25 mouse cellular contexts compared by ENCODE assay signal in genomic region chr13:93384481-93384880, GRCm38 (mm10).
DNase-seq lines count a peak whose midpoint lies in the region; ATAC-seq and TF ChIP-seq lines count a peak whose summit lies in the region.
"Had no signal": no experiment of that assay in that cellular context is flagged by ENCODE, and none has a peak within 500 bp of the region (broad histone marks: within the 10 kb centered on the region; RNA-seq: fewer than 3 reads in every experiment).

No protein-coding gene starts in this region.

- WGBS in liver, embryonic 13.5 days (ENCODE audit: insufficient replicate concordance), result 61% methylated on average over 1 of the region's 1 CpGs
- WGBS in liver, postnatal 0 days (ENCODE audit: insufficient replicate concordance), result 87% methylated on average over 1 of the region's 1 CpGs
- 79% methylated on average over 1 of the region's 1 CpGs for WGBS in liver, embryonic 15.5 days (ENCODE audit: insufficient replicate concordance)

- no peak for DNase-seq in liver, embryonic 13.5 days
- no peak for DNase-seq in liver, postnatal 0 days
- DNase-seq in retina, postnatal 1 day, result peak; percentile 46
- DNase-seq in retina, embryonic 14.5 days (ENCODE audit: low spot score), result no peak
- DNase-seq in cerebellum, adult 11 months, result no peak
- no peak for DNase-seq in heart, postnatal 14 days
- DNase-seq: adrenal gland, adult 8-10 months; adrenal gland, postnatal 14 days; adrenal gland, postnatal 36 days; cerebellum, adult 18-20 months; cerebellum, adult 8-10 months; cerebellum, adult 9-11 months; cerebellum, postnatal 14 days; cerebellum, postnatal 36 days; embryo, embryonic 11 days had no signal

- no peaks in the 10 kb centered on the region for H3K36me3 ChIP-seq in liver, embryonic 13.5 days
- no peaks in the 10 kb centered on the region for H3K36me3 ChIP-seq in liver, postnatal 0 days (replicated peaks; ENCODE audit: insufficient read depth, low read length)
- no peaks in the 10 kb centered on the region for H3K36me3 ChIP-seq in liver, embryonic 15.5 days (replicated peaks)
- H3K36me3 ChIP-seq: embryonic facial prominence, embryonic 13.5 days; embryonic facial prominence, embryonic 15.5 days; forebrain, embryonic 10.5 days; forebrain, embryonic 12.5 days had no signal

- H3K4me2 ChIP-seq in liver, embryonic 13.5 days, result no peak overlapping the region
- no peak overlapping the region for H3K4me2 ChIP-seq in liver, postnatal 0 days (ENCODE audit: low read depth, low read length)
- H3K4me2 ChIP-seq in liver, embryonic 15.5 days, result no peak overlapping the region
- H3K4me2 ChIP-seq: embryonic facial prominence, embryonic 13.5 days; embryonic facial prominence, embryonic 15.5 days; forebrain, embryonic 12.5 days had no signal

- no peak overlapping the region for H3K4me3 ChIP-seq in liver, embryonic 13.5 days (replicated peaks)
- H3K4me3 ChIP-seq in liver, postnatal 0 days (ENCODE audit: low read depth, low read length), result no peak overlapping the region
- H3K4me3 ChIP-seq in liver, embryonic 15.5 days (replicated peaks), result no peak overlapping the region
- H3K4me3 ChIP-seq: embryonic facial prominence, embryonic 13.5 days; embryonic facial prominence, embryonic 15.5 days; erythroblast, embryonic 14.5 days; forebrain, embryonic 10.5 days; forebrain, embryonic 12.5 days had no signal

- TF ChIP-seq CTCF in liver, postnatal 0 days (IDR thresholded peaks at IDR 0.05; ENCODE audit: low read depth), result no peak

- TF ChIP-seq EP300 in liver, postnatal 0 days (IDR thresholded peaks at IDR 0.05; ENCODE audit: low read depth), result no peak

- intact Hi-C loops in heart, postnatal 14 days (cut with DNase I), result no loop called here

- H3K9me3 ChIP-seq in liver, embryonic 13.5 days (replicated peaks), result no peaks in the 10 kb centered on the region
- H3K9me3 ChIP-seq in liver, postnatal 0 days (ENCODE audit: low read length), result no peaks in the 10 kb centered on the region
- H3K9me3 ChIP-seq in liver, embryonic 15.5 days (replicated peaks), result no peaks in the 10 kb centered on the region
- H3K9me3 ChIP-seq: embryonic facial prominence, embryonic 13.5 days; embryonic facial prominence, embryonic 15.5 days; forebrain, embryonic 10.5 days; forebrain, embryonic 12.5 days had no signal

- ATAC-seq in liver, embryonic 13.5 days (ENCODE audit: low read depth), result no peak
- ATAC-seq in liver, postnatal 0 days, result no peak
- ATAC-seq in liver, embryonic 15.5 days (ENCODE audit: insufficient read depth), result no peak
- ATAC-seq: activated CD4-positive, CD25-positive, alpha-beta regulatory T cell, adult 4 months; forebrain, embryonic 14.5 days; forebrain, embryonic 16.5 days; Patski had no signal

- no peak overlapping the region; the same call in 1 of the 2 replicates for H3K9ac ChIP-seq in liver, embryonic 13.5 days
- H3K9ac ChIP-seq in liver, postnatal 0 days (replicated peaks), result no peak overlapping the region
- H3K9ac ChIP-seq in liver, embryonic 15.5 days, result no peak overlapping the region
- H3K9ac ChIP-seq: embryonic facial prominence, embryonic 13.5 days; embryonic facial prominence, embryonic 15.5 days; forebrain, embryonic 12.5 days had no signal

- peak overlapping the region; percentile 93 for H3K27ac ChIP-seq in liver, embryonic 13.5 days
- H3K27ac ChIP-seq in liver, postnatal 0 days (ENCODE audit: low read depth), result no peak overlapping the region; the same call in 1 of the 2 replicates
- peak overlapping the region; percentile 88 for H3K27ac ChIP-seq in liver, embryonic 15.5 days (replicated peaks)
- H3K27ac ChIP-seq: embryonic facial prominence, embryonic 13.5 days; embryonic facial prominence, embryonic 15.5 days; forebrain, embryonic 10.5 days; forebrain, embryonic 12.5 days had no signal

- no peaks in the 10 kb centered on the region for H3K27me3 ChIP-seq in liver, embryonic 13.5 days
- no peaks in the 10 kb centered on the region for H3K27me3 ChIP-seq in liver, postnatal 0 days (ENCODE audit: insufficient read depth, low read length)
- no peaks in the 10 kb centered on the region for H3K27me3 ChIP-seq in liver, embryonic 15.5 days
- H3K27me3 ChIP-seq: embryonic facial prominence, embryonic 13.5 days; embryonic facial prominence, embryonic 15.5 days; forebrain, embryonic 12.5 days; Patski had no signal

- peaks cover 76% of the 10 kb centered on the region for H3K4me1 ChIP-seq in liver, embryonic 13.5 days (replicated peaks)
- peaks cover 27% of the 10 kb centered on the region for H3K4me1 ChIP-seq in liver, postnatal 0 days (ENCODE audit: insufficient read depth)
- H3K4me1 ChIP-seq in liver, embryonic 15.5 days (replicated peaks), result peaks cover 74% of the 10 kb centered on the region
- H3K4me1 ChIP-seq: embryonic facial prominence, embryonic 13.5 days; embryonic facial prominence, embryonic 15.5 days; forebrain, embryonic 12.5 days had no signal
